In genomic region chr2:144274741-144275140, GRCm38 (mm10) we compare ENCODE assay signal across 9 mouse cellular contexts. TPM values are rescaled to one million over a fixed set of nuclear protein-coding genes. Genes with fewer than 3 reads are reported as not detected.
DNase-seq lines count a peak whose midpoint lies in the region; ATAC-seq lines count a peak whose summit lies in the region.
"Had no signal": no experiment of that assay in that cellular context is flagged by ENCODE, and none has a peak within 500 bp of the region (broad histone marks: within the 10 kb centered on the region; RNA-seq: fewer than 3 reads in every experiment).

No protein-coding gene starts in this region.

- H3K27ac ChIP-seq in lung, embryonic 16.5 days (ENCODE audit: low read length), result peak overlapping the region; percentile 35
- H3K27ac ChIP-seq in intestine, embryonic 14.5 days (ENCODE audit: low read depth), result no peak overlapping the region
- H3K27ac ChIP-seq in stomach, embryonic 14.5 days (ENCODE audit: low read length), result no peak overlapping the region

- peaks cover 48% of the 10 kb centered on the region for H3K4me1 ChIP-seq in erythroblast, embryonic 14.5 days (ENCODE audit: control insufficient read depth)
- H3K4me1 ChIP-seq in lung, embryonic 16.5 days (replicated peaks; ENCODE audit: control insufficient read depth, insufficient read depth, low read length), result peaks cover 19% of the 10 kb centered on the region
- peaks cover 9% of the 10 kb centered on the region; the same call in 1 of the 2 replicates for H3K4me1 ChIP-seq in intestine, embryonic 14.5 days (replicated peaks; ENCODE audit: control insufficient read depth, insufficient read depth, low read length)
- peaks cover 6% of the 10 kb centered on the region; the same call in 1 of the 2 replicates for H3K4me1 ChIP-seq in stomach, embryonic 14.5 days (ENCODE audit: control insufficient read depth, insufficient read depth, low read length)

- ATAC-seq in erythroblast, adult 5-6 weeks (replicated peaks; ENCODE audit: low FRiP score, poor library complexity, severe bottlenecking), result no peak
- ATAC-seq in lung, embryonic 16.5 days (ENCODE audit: low read depth), result no peak
- ATAC-seq in intestine, embryonic 14.5 days (replicated peaks; ENCODE audit: low FRiP score, low TSS enrichment, low read depth), result no peak
- no peak for ATAC-seq in stomach, embryonic 14.5 days (ENCODE audit: insufficient number of reproducible peaks, insufficient read depth, low FRiP score, low read depth)

- peak overlapping the region; percentile 41 for H3K9ac ChIP-seq in lung, embryonic 16.5 days (ENCODE audit: low read length)
- peak overlapping the region; percentile 27; the same call in 1 of the 2 replicates for H3K9ac ChIP-seq in intestine, embryonic 14.5 days (ENCODE audit: low read length)
- H3K9ac ChIP-seq in stomach, embryonic 14.5 days (replicated peaks; ENCODE audit: low read depth, low read length), result 0 out of 2 replicates have a peak overlapping the region, but pooled peaks have one; percentile 0

- 31% methylated on average over 8 of the region's 8 CpGs for WGBS in lung, embryonic 16.5 days
- 25% methylated on average over 8 of the region's 8 CpGs for WGBS in intestine, embryonic 14.5 days
- 21% methylated on average over 8 of the region's 8 CpGs for WGBS in stomach, embryonic 14.5 days

- DNase-seq in lung, postnatal 25 days (ENCODE audit: low spot score), result no peak
- no peak for DNase-seq in intestine, embryonic 14.5 days (ENCODE audit: low spot score)
- DNase-seq in adipocyte (ENCODE audit: low spot score), result no peak
- no peak for DNase-seq in cerebellum, postnatal 10 days

- peak overlapping the region; percentile 9 for H3K4me3 ChIP-seq in erythroblast, embryonic 14.5 days (replicated peaks)
- H3K4me3 ChIP-seq in lung, embryonic 16.5 days (ENCODE audit: low read length), result no peak overlapping the region
- H3K4me3 ChIP-seq in intestine, embryonic 14.5 days (ENCODE audit: low read depth, low read length), result no peak overlapping the region
- H3K4me3 ChIP-seq in stomach, embryonic 14.5 days (ENCODE audit: low read depth, low read length), result no peak overlapping the region

- peaks cover 57% of the 10 kb centered on the region for H3K36me3 ChIP-seq in erythroblast, embryonic 14.5 days (ENCODE audit: control insufficient read depth)
- H3K36me3 ChIP-seq in lung, embryonic 16.5 days (ENCODE audit: control insufficient read depth, insufficient read depth, low read length), result peaks cover 19% of the 10 kb centered on the region
- peaks cover 33% of the 10 kb centered on the region for H3K36me3 ChIP-seq in intestine, embryonic 14.5 days (ENCODE audit: control insufficient read depth, insufficient read depth, low read length)
- peaks cover 8% of the 10 kb centered on the region; the same call in 1 of the 2 replicates for H3K36me3 ChIP-seq in stomach, embryonic 14.5 days (ENCODE audit: control insufficient read depth, insufficient read depth, low read length)

- H3K27me3 ChIP-seq in erythroblast, embryonic 14.5 days (ENCODE audit: control insufficient read depth), result no peaks in the 10 kb centered on the region
- no peaks in the 10 kb centered on the region for H3K27me3 ChIP-seq in lung, embryonic 16.5 days (ENCODE audit: control insufficient read depth, insufficient read depth, low read depth, low read length)
- no peaks in the 10 kb centered on the region for H3K27me3 ChIP-seq in intestine, embryonic 14.5 days (replicated peaks; ENCODE audit: control insufficient read depth, insufficient read depth, low read length)
- no peaks in the 10 kb centered on the region for H3K27me3 ChIP-seq in stomach, embryonic 14.5 days (ENCODE audit: control insufficient read depth, insufficient read depth, low read length)

- no peak overlapping the region for H3K4me2 ChIP-seq in lung, embryonic 16.5 days (ENCODE audit: low read depth, low read length)
- no peak overlapping the region for H3K4me2 ChIP-seq in intestine, embryonic 14.5 days (ENCODE audit: low read length)
- H3K4me2 ChIP-seq in stomach, embryonic 14.5 days (replicated peaks; ENCODE audit: low read depth, low read length), result no peak overlapping the region

- H3K9me3 ChIP-seq in erythroblast, embryonic 14.5 days (ENCODE audit: control insufficient read depth, low read length), result no peaks in the 10 kb centered on the region
- H3K9me3 ChIP-seq in lung, embryonic 16.5 days (ENCODE audit: control insufficient read depth, low read length), result no peaks in the 10 kb centered on the region
- no peaks in the 10 kb centered on the region for H3K9me3 ChIP-seq in intestine, embryonic 14.5 days (ENCODE audit: control insufficient read depth, low read length)
- H3K9me3 ChIP-seq in stomach, embryonic 14.5 days (ENCODE audit: control insufficient read depth, low read depth, low read length), result no peaks in the 10 kb centered on the region

RNA-seq across cellular contexts. Expression of gene Snx5, which starts 4.0 kb away (rescaled TPM):
- polyA plus RNA-seq in erythroblast, embryonic 14.5 days (2012), result 0.78 and 0.87 TPM in 2 replicates
- total RNA-seq in erythroblast, adult 5-6 weeks (2015; ENCODE audit: low replicate concordance), result 57.5 and 85.5 TPM in 2 replicates
- total RNA-seq in erythroblast, adult 5-6 weeks (2017; ENCODE audit: low replicate concordance), result 58.0 and 74.6 TPM in 2 replicates
- polyA plus RNA-seq in lung, embryonic 16.5 days (2015; fragmentation: Nextera tagmentation; extraction: Ambion mirVana), result 101 and 103 TPM in 2 replicates
- 134 and 139 TPM in 2 replicates for polyA plus RNA-seq in intestine, embryonic 14.5 days (2014; fragmentation: Nextera tagmentation; extraction: Ambion mirVana)
- 130 and 141 TPM in 2 replicates for polyA plus RNA-seq in stomach, embryonic 14.5 days (2014; fragmentation: Nextera tagmentation; extraction: Ambion mirVana)

RNA-seq across cellular contexts. Expression of gene Mgme1, which starts 4.3 kb away (rescaled TPM):
- polyA plus RNA-seq in erythroblast, embryonic 14.5 days (2012), result 0.10 and 0.16 TPM in 2 replicates
- 0.77 and 2.5 TPM in 2 replicates for total RNA-seq in erythroblast, adult 5-6 weeks (2015; ENCODE audit: low replicate concordance)
- total RNA-seq in erythroblast, adult 5-6 weeks (2017; ENCODE audit: low replicate concordance), result 4.6 and 6.1 TPM in 2 replicates
- 21.8 and 22.6 TPM in 2 replicates for polyA plus RNA-seq in lung, embryonic 16.5 days (2015; fragmentation: Nextera tagmentation; extraction: Ambion mirVana)
- 21.1 and 22.9 TPM in 2 replicates for polyA plus RNA-seq in intestine, embryonic 14.5 days (2014; fragmentation: Nextera tagmentation; extraction: Ambion mirVana)
- polyA plus RNA-seq in stomach, embryonic 14.5 days (2014; fragmentation: Nextera tagmentation; extraction: Ambion mirVana), result 19.6 and 20.0 TPM in 2 replicates

RNA-seq across cellular contexts. Expression of gene Ovol2, which starts 57.2 kb away (rescaled TPM):
- not detected in 2 replicates for polyA plus RNA-seq in erythroblast, embryonic 14.5 days (2012)
- total RNA-seq in erythroblast, adult 5-6 weeks (2015; ENCODE audit: low replicate concordance), result not detected in 2 replicates
- not detected in 2 replicates for total RNA-seq in erythroblast, adult 5-6 weeks (2017; ENCODE audit: low replicate concordance)
- 3.7 and 4.1 TPM in 2 replicates for polyA plus RNA-seq in lung, embryonic 16.5 days (2015; fragmentation: Nextera tagmentation; extraction: Ambion mirVana)
- 0.93 and 0.95 TPM in 2 replicates for polyA plus RNA-seq in intestine, embryonic 14.5 days (2014; fragmentation: Nextera tagmentation; extraction: Ambion mirVana)
- 3.7 and 4.0 TPM in 2 replicates for polyA plus RNA-seq in stomach, embryonic 14.5 days (2014; fragmentation: Nextera tagmentation; extraction: Ambion mirVana)
- total RNA-seq: neutrophil, adult 5-6 weeks had no signal

Comparison
In these comparisons a context has a peak if more than half of its experiments do, and no peak if none do; other contexts are left out.
1. RNA of gene Snx5, which starts 4.0 kb away (polyA plus RNA-seq): 134 to 139 TPM in intestine, embryonic 14.5 days, 130 to 141 TPM in stomach, embryonic 14.5 days and 101 to 103 TPM in lung, embryonic 16.5 days; 0.78 to 0.87 TPM in erythroblast, embryonic 14.5 days; every median in the first group is over 10 times any median in the second.
2. RNA of gene Mgme1, which starts 4.3 kb away (polyA plus RNA-seq): 21.1 to 22.9 TPM in intestine, embryonic 14.5 days, 21.8 to 22.6 TPM in lung, embryonic 16.5 days and 19.6 to 20.0 TPM in stomach, embryonic 14.5 days; 0.10 to 0.16 TPM in erythroblast, embryonic 14.5 days; every median in the first group is over 10 times any median in the second.
3. Peak in every context shown above with its lines, with median percentiles within 50 percentile points of each other: H3K9ac ChIP-seq.